Mouse (Mus musculus) forebrain, embryonic 15.5 days (tissue): ENCODE results near the gene Khdc3. TPM values are rescaled to one million over a fixed set of nuclear protein-coding genes. Genes with fewer than 3 reads are reported as not detected.

Experiments used
- polyA plus RNA-seq: library from polyadenylated mRNA; unstranded; fragments of >200 nt; fragmentation: Nextera tagmentation; extraction: Ambion mirVana; gene quantifications from 2 replicates; pipeline ENCODE4 v1.2.1, GENCODE M21; 2015

The Khdc3 gene
- polyA plus RNA-seq, 1 experiment from 2014 or later: not detected

Other genes starting within 250 kb of the Khdc3 start
- gene Pygo1, start 176.2 kb upstream of the Khdc3 start, polyA plus RNA-seq: 14.8 and 15.4 TPM in 2 replicates
- gene Dyx1c1, start 143.1 kb upstream of the Khdc3 start, polyA plus RNA-seq: 2.3 and 2.4 TPM in 2 replicates
- gene Gm44503, start 143.0 kb upstream of the Khdc3 start, polyA plus RNA-seq: not detected in 2 replicates
- gene Ccpg1os, start 116.5 kb upstream of the Khdc3 start, polyA plus RNA-seq: 21.5 and 23.8 TPM in 2 replicates
- gene Ccpg1, start 116.4 kb upstream of the Khdc3 start, polyA plus RNA-seq: 46.5 and 47.5 TPM in 2 replicates
- gene Pigb, start 61.5 kb upstream of the Khdc3 start, polyA plus RNA-seq: 11.7 and 12.7 TPM in 2 replicates
- gene Rab27a, start 57.0 kb upstream of the Khdc3 start, polyA plus RNA-seq: 1.0 and 1.2 TPM in 2 replicates
- gene Gm20509, start 634 bp downstream of the Khdc3 start, polyA plus RNA-seq: not detected in 2 replicates
- gene Rsl24d1, start 11.6 kb downstream of the Khdc3 start, polyA plus RNA-seq: 123 and 125 TPM in 2 replicates